In the genomic region with DNA sequence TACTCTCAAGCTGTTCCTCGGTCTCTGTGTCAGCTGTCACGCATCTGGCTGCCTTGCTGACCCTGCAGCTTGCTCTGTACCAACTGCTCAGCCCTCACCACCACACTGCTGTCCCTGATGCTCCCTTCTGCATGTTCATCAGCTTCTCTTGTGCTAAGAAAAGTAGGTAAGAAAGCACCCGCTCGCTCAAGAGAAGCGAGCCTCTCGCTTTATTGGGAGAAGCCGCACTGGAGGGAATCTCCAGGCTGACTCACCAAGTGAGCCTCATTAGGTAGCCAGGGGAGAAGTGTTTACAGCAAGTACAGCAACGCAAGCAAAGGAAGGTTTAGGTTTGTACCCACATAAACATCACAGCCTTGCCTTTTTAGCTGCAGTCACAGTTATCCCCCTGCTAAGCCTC, we compare ENCODE assay signal across 20 mouse cellular contexts.
DNase-seq lines count a peak whose midpoint lies in the region; ATAC-seq lines count a peak whose summit lies in the region.
"Had no signal": no experiment of that assay in that cellular context is flagged by ENCODE, and none has a peak within 500 bp of the region (broad histone marks: within the 10 kb centered on the region; RNA-seq: fewer than 3 reads in every experiment).

No protein-coding gene starts in this region.

- ATAC-seq in forebrain, embryonic 13.5 days: no peak
- ATAC-seq in activated CD4-positive, CD25-positive, alpha-beta regulatory T cell, adult 4 months: no peak
- ATAC-seq: forebrain, embryonic 15.5 days had no signal

- H3K4me2 ChIP-seq in forebrain, embryonic 13.5 days: no peak overlapping the region
- H3K4me2 ChIP-seq: forebrain, embryonic 15.5 days; hindbrain, embryonic 14.5 days had no signal

- WGBS in forebrain, embryonic 10.5 days: 90% methylated on average over 8 of the region's 8 CpGs
- WGBS in forebrain, embryonic 13.5 days: 89% methylated on average over 8 of the region's 8 CpGs

- no peaks in the 10 kb centered on the region for H3K36me3 ChIP-seq in forebrain, embryonic 10.5 days (replicated peaks)
- H3K36me3 ChIP-seq in forebrain, embryonic 13.5 days (ENCODE audit: poor library complexity, severe bottlenecking): no peaks in the 10 kb centered on the region
- H3K36me3 ChIP-seq: forebrain, embryonic 15.5 days; G1E had no signal

- H3K4me3 ChIP-seq in forebrain, embryonic 10.5 days: no peak overlapping the region
- H3K4me3 ChIP-seq in forebrain, embryonic 13.5 days: no peak overlapping the region
- H3K4me3 ChIP-seq: forebrain, embryonic 15.5 days had no signal

- peaks cover 25% of the 10 kb centered on the region for H3K4me1 ChIP-seq in forebrain, embryonic 10.5 days
- peaks cover 26% of the 10 kb centered on the region for H3K4me1 ChIP-seq in forebrain, embryonic 13.5 days

- no peak overlapping the region for H3K9ac ChIP-seq in forebrain, embryonic 13.5 days
- H3K9ac ChIP-seq: forebrain, embryonic 15.5 days; hindbrain, embryonic 14.5 days had no signal

- H3K27ac ChIP-seq in forebrain, embryonic 10.5 days: peak overlapping the region; percentile 20; the same call in 1 of the 2 replicates
- H3K27ac ChIP-seq in forebrain, embryonic 13.5 days: no peak overlapping the region
- H3K27ac ChIP-seq: forebrain, embryonic 15.5 days; hindbrain, embryonic 14.5 days had no signal

- no peaks in the 10 kb centered on the region for H3K27me3 ChIP-seq in forebrain, embryonic 10.5 days (ENCODE audit: poor library complexity, severe bottlenecking)
- no peaks in the 10 kb centered on the region for H3K27me3 ChIP-seq in forebrain, embryonic 13.5 days
- H3K27me3 ChIP-seq: forebrain, embryonic 15.5 days had no signal

- no peaks in the 10 kb centered on the region for H3K9me3 ChIP-seq in forebrain, embryonic 10.5 days
- H3K9me3 ChIP-seq in forebrain, embryonic 13.5 days (replicated peaks): no peaks in the 10 kb centered on the region
- H3K9me3 ChIP-seq: forebrain, embryonic 15.5 days; G1E had no signal

- no peak for DNase-seq in forebrain, embryonic 10.5 days (ENCODE audit: extremely low spot score, low spot score)
- peak; percentile 10 to 19 for DNase-seq in left cerebral cortex, adult 18-20 months (ENCODE audit: low spot score in 2 of 2)
- DNase-seq in left cerebral cortex, adult 11 months (ENCODE audit: low spot score): no peak
- peak; percentile 16 for DNase-seq in right cerebral cortex, adult 18-20 months
- no peak for DNase-seq in right cerebral cortex, postnatal 4 days
- DNase-seq in ZHBTc4 (ENCODE audit: low read depth, low spot score): peak; percentile 2
- DNase-seq: adrenal gland, postnatal 14 days; B cell, adult 2 months; cerebellum, adult 18-20 months; cerebellum, adult 9-11 months; cerebellum, postnatal 36 days; gastrocnemius, postnatal 36 days; heart, adult 11 months; heart, postnatal 10 days; heart, postnatal 4 days had no signal

Comparison
In these comparisons a context has a peak if more than half of its experiments do, and no peak if none do; other contexts are left out.
1. DNase-seq: peak in left cerebral cortex, adult 18-20 months (2 of 2), right cerebral cortex, adult 18-20 months (single experiment) and ZHBTc4 (single experiment); none in forebrain, embryonic 10.5 days (single experiment), left cerebral cortex, adult 11 months (single experiment) and right cerebral cortex, postnatal 4 days (single experiment).